Mouse (Mus musculus) C2C12 (cell line): ENCODE data around the gene Slc25a12.

Experiments
- CEBPB ChIP-seq: IDR thresholded peaks from one replicate; pipeline ENCODE4 v1.6.1; 2011; ENCODE audit warnings: low read depth, mild to moderate bottlenecking, control low read depth, moderate library complexity
- CTCF ChIP-seq: IDR thresholded peaks from one replicate; pipeline ENCODE4 v1.5.1; 2011; ENCODE audit not compliant: control insufficient read depth, insufficient read depth, insufficient read length
- MAX ChIP-seq: IDR thresholded peaks from one replicate; pipeline ENCODE4 v1.6.1; 2011; ENCODE audit warnings: mild to moderate bottlenecking, control low read depth
- MYOD1 ChIP-seq: IDR thresholded peaks from one replicate; pipeline ENCODE4 v1.6.1; 2011; ENCODE audit warnings: low read depth; ENCODE audit not compliant: control insufficient read depth, insufficient read length
- MYOG ChIP-seq: IDR thresholded peaks from one replicate; pipeline ENCODE4 v1.6.1; 2011; ENCODE audit not compliant: control insufficient read depth, insufficient read length; ENCODE audit errors: extremely low read depth
- USF1 ChIP-seq: IDR thresholded peaks from one replicate; pipeline ENCODE4 v1.6.1; 2011; ENCODE audit warnings: low read depth, mild to moderate bottlenecking, control low read depth, moderate library complexity

DNA sequence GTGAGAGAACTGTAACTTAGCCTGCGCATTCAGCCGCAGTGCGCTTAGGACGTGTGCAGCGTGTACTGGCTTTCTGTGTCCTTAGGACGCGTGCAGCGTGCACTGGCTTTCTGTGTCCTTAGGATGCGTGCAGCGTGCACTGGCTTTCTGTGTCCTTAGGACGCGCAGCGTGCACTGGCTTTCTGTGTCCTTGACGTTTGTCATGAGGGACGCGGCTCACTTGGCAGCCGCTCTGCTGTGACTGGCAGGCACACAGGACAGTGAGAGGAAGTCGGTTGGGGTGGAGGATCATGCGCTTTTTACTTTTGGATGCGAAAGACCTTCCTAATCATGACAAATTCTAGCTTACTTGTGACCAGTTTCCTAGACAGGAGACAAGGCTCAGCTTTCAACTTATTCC lies 103.0 kb downstream of the Slc25a12 start:
- TF ChIP-seq CTCF (no peak), MYOD1 (no peak), MYOG (no peak), MAX (no peak), USF1 (no peak), CEBPB (no peak)
